Mouse (Mus musculus) E14TG2a.4 (cell line): Measurements from ENCODE around the gene Ccnl1.

Experiments
- CTCF ChIP-seq: conservative IDR thresholded peaks from 2 replicates; pipeline ENCODE4 v1.5.1; 2014; ENCODE audit warnings: low read length
- NANOG ChIP-seq: IDR thresholded peaks from 2 replicates; pipeline ENCODE4 v1.6.1; 2014; ENCODE audit warnings: borderline replicate concordance, low read length, mixed read lengths

GRCm38 (mm10) chr3:65912928-65913327 is 45.1 kb downstream of the Ccnl1 start:
- TF ChIP-seq NANOG (no peak), CTCF (no peak)
